Mouse (Mus musculus): ENCODE results near the gene Utrn. TPM values are rescaled to one million over a fixed set of nuclear protein-coding genes. Genes with fewer than 3 reads are reported as not detected.

The Utrn gene
- total and polyA plus RNA-seq, 3 experiments: 0.31 to 1.1 (median 0.67) TPM

- no peaks in the 10 kb centered on the region for H3K79me2 ChIP-seq (replicated peaks; ENCODE audit: control insufficient read depth, extremely low read depth, insufficient read depth, poor library complexity, severe bottlenecking)
- peaks cover 2% of the 10 kb centered on the region for H3K9me3 ChIP-seq (replicated peaks; ENCODE audit: low read length)
- peak; percentile 17 for DNase-seq (ENCODE audit: extremely low read depth)
- in situ Hi-C loops (cut with MboI; ENCODE audit: low pct_ligation_motif_present, low pct_unique_long_range_greater_than_20kb, low sequenced_read_pairs): no loop called here
- no peaks in the 10 kb centered on the region for H3K27me3 ChIP-seq (replicated peaks)
- H3K4me3 ChIP-seq (replicated peaks in 1 of 3; ENCODE audit: low read depth in 2 of 3, low read length in 2 of 3, poor library complexity in 1 of 3): no peak overlapping the region
- no peak overlapping the region for H3K4me2 ChIP-seq (ENCODE audit: insufficient read depth, low read depth, poor library complexity, severe bottlenecking)
- peaks cover 0 to 6% of the 10 kb centered on the region in 2 experiments; a peak in 1 of 4 replicates for H3K4me1 ChIP-seq (ENCODE audit: control insufficient read depth in 1 of 2, insufficient read depth in 2 of 2)
- H3K36me3 ChIP-seq (replicated peaks in 1 of 2; ENCODE audit: control insufficient read depth in 1 of 2, insufficient read depth in 1 of 2, low read length in 1 of 2): no peaks in the 10 kb centered on the region
- TF ChIP-seq MEF2A (IDR thresholded peaks at IDR 0.05; ENCODE audit: borderline replicate concordance, low read depth, low read length): no peak
- peak; percentile 21; the same call in 1 of the 2 replicates for TF ChIP-seq EP300 (IDR thresholded peaks at IDR 0.05; ENCODE audit: low read length)
- H3K27ac ChIP-seq (ENCODE audit: insufficient read depth, low read depth): no peak overlapping the region
- H3K9ac ChIP-seq (ENCODE audit: insufficient read depth, low read depth): no peak overlapping the region
- dilution Hi-C loops (cut with MboI; ENCODE audit: extremely low pct_ligation_motif_present, extremely low pct_unique_long_range_greater_than_20kb, low sequenced_read_pairs): no loop called here
Observed at GRCm38 (mm10) chr10:12735695-12736094, 133.5 kb downstream of the Utrn start.

GRCm38 (mm10) chr10:12731459-12731858, 137.7 kb downstream of the Utrn start:
- Histone ChIP-seq H3K4me1 (ENCODE audit: control insufficient read depth in 1 of 2, insufficient read depth in 2 of 2) (peaks cover 0 to 6% of the 10 kb centered on the region in 2 experiments; a peak in 1 of 4 replicates), H3K9ac (ENCODE audit: insufficient read depth, low read depth) (no peak overlapping the region), H3K79me2 (replicated peaks; ENCODE audit: control insufficient read depth, extremely low read depth, insufficient read depth, poor library complexity, severe bottlenecking) (no peaks in the 10 kb centered on the region), H3K27ac (ENCODE audit: insufficient read depth, low read depth) (no peak overlapping the region), H3K4me2 (ENCODE audit: insufficient read depth, low read depth, poor library complexity, severe bottlenecking) (no peak overlapping the region), H3K9me3 (replicated peaks; ENCODE audit: low read length) (peaks cover 2% of the 10 kb centered on the region), H3K4me3 (replicated peaks in 1 of 3; ENCODE audit: low read depth in 2 of 3, low read length in 2 of 3, poor library complexity in 1 of 3) (no peak overlapping the region), H3K27me3 (replicated peaks) (no peaks in the 10 kb centered on the region), H3K36me3 (replicated peaks in 1 of 2; ENCODE audit: control insufficient read depth in 1 of 2, insufficient read depth in 1 of 2, low read length in 1 of 2) (no peaks in the 10 kb centered on the region)
- no peak for TF ChIP-seq CTCF (conservative IDR thresholded peaks at IDR 0.05 in 1 of 2, IDR thresholded peaks at IDR 0.05 in 1 of 2; ENCODE audit: low read depth in 2 of 2, low read length in 2 of 2)
- TF ChIP-seq IRF4 (IDR thresholded peaks at IDR 0.05; ENCODE audit: low read depth, low read length): no peak
- TF ChIP-seq MXI1 (IDR thresholded peaks at IDR 0.05; ENCODE audit: low read depth, low read length): no peak
- TF ChIP-seq RCOR1 (conservative IDR thresholded peaks at IDR 0.05; ENCODE audit: low read depth, low read length): no peak
- no peak for TF ChIP-seq SMC3 (IDR thresholded peaks at IDR 0.05; ENCODE audit: low read depth, low read length)
- no peak for TF ChIP-seq MAX (IDR thresholded peaks at IDR 0.05; ENCODE audit: low read length)
- TF ChIP-seq ELF1 (IDR thresholded peaks at IDR 0.05; ENCODE audit: low read depth, low read length): no peak
- no peak for TF ChIP-seq POLR2AphosphoS2 (IDR thresholded peaks at IDR 0.05; ENCODE audit: low read depth, low read length)
- TF ChIP-seq KAT2A (IDR thresholded peaks at IDR 0.05; ENCODE audit: insufficient replicate concordance, low read length): no peak
- TF ChIP-seq UBTF (IDR thresholded peaks at IDR 0.05; ENCODE audit: low read depth, low read length): no peak
- no peak for TF ChIP-seq HCFC1 (IDR thresholded peaks at IDR 0.05; ENCODE audit: low read depth, low read length)
- no peak for TF ChIP-seq USF2 (conservative IDR thresholded peaks at IDR 0.05; ENCODE audit: low read depth, low read length)
- no peak for TF ChIP-seq SIN3A (IDR thresholded peaks at IDR 0.05; ENCODE audit: low read length)
- no peak for TF ChIP-seq CHD1 (IDR thresholded peaks at IDR 0.05; ENCODE audit: low read depth, low read length)
- TF ChIP-seq MYC (IDR thresholded peaks at IDR 0.05; ENCODE audit: low read depth, low read length): no peak
- TF ChIP-seq NRF1 (IDR thresholded peaks at IDR 0.05; ENCODE audit: low read depth, low read length): no peak
- TF ChIP-seq PAX5 (IDR thresholded peaks at IDR 0.05; ENCODE audit: low read length): no peak
- TF ChIP-seq NELFE (IDR thresholded peaks at IDR 0.05; ENCODE audit: low read depth, low read length): no peak
- no peak for TF ChIP-seq MAFK (IDR thresholded peaks at IDR 0.05; ENCODE audit: insufficient replicate concordance, low read length)
- no peak for TF ChIP-seq ZNF384 (IDR thresholded peaks at IDR 0.05; ENCODE audit: low read depth, low read length)
- no peak for DNase-seq (ENCODE audit: extremely low read depth)
- dilution Hi-C loops (cut with MboI; ENCODE audit: extremely low pct_ligation_motif_present, extremely low pct_unique_long_range_greater_than_20kb, low sequenced_read_pairs) (no loop called here), in situ Hi-C loops (cut with MboI; ENCODE audit: low pct_ligation_motif_present, low pct_unique_long_range_greater_than_20kb, low sequenced_read_pairs) (no loop called here)
